Mouse (Mus musculus): ENCODE data around the gene Timm17b. TPM values are rescaled to one million over a fixed set of nuclear protein-coding genes. Genes with fewer than 3 reads are reported as not detected.

The Timm17b gene
- total and polyA plus RNA-seq, 3 experiments, result 107 to 381 TPM; not detected in 1

DNA sequence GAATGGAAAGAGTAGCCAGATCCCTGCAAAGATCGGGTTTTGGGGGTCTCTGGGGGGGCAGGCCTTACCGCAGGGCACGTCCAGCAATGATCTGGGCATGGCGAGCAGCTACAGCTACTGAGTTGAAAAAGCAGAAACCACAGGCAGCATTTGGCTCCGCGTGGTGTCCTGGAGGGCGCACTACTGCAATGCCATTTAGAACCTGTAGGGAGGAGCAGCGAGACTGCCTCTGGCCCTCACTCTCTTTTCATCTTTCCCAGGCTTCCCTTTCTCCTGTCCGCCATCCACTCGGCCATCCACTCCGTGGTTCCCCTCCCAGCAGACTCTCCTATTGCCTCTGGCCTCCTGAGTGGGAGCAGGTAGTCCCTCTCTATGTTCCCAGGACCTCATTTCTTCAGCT lies 37.7 kb downstream of the Timm17b start:
- Histone ChIP-seq H3K36me3 (ENCODE audit: control insufficient read depth in 1 of 2, insufficient read depth in 2 of 2, low read length in 2 of 2) (no peaks in the 10 kb centered on the region), H3K9me3 (replicated peaks; ENCODE audit: insufficient read depth, low read length) (no peaks in the 10 kb centered on the region)

GRCm38 (mm10) chrX:7937667-7938066 lies 38.5 kb downstream of the Timm17b start:
- TF ChIP-seq POLR2A (IDR thresholded peaks at IDR 0.05; ENCODE audit: control insufficient read depth in 1 of 2, insufficient read depth in 1 of 2, low read depth in 1 of 2, low read length in 2 of 2, poor library complexity in 1 of 2), result no peak
- TF ChIP-seq MXI1 (IDR thresholded peaks at IDR 0.05; ENCODE audit: low read depth, low read length), result no peak
- no peak for TF ChIP-seq EP300 (IDR thresholded peaks at IDR 0.05; ENCODE audit: low read depth in 1 of 2, low read length in 2 of 2)
- TF ChIP-seq TAL1 (IDR thresholded peaks at IDR 0.05; ENCODE audit: low read length), result no peak
- TF ChIP-seq CHD1 (IDR thresholded peaks at IDR 0.05; ENCODE audit: low read depth, low read length), result no peak
- no peak for TF ChIP-seq ZC3H11A (IDR thresholded peaks at IDR 0.05; ENCODE audit: low read depth, low read length)
- TF ChIP-seq ZKSCAN1 (IDR thresholded peaks at IDR 0.05; ENCODE audit: low read depth, low read length), result no peak
- TF ChIP-seq CTCF (IDR thresholded peaks at IDR 0.05 in 2 of 3, conservative IDR thresholded peaks at IDR 0.05 in 1 of 3; ENCODE audit: control insufficient read depth in 1 of 3, insufficient read depth in 1 of 3, low read depth in 2 of 3, low read length in 3 of 3, poor library complexity in 1 of 3, severe bottlenecking in 1 of 3), result no peak
- no peak for TF ChIP-seq SMC3 (IDR thresholded peaks at IDR 0.05; ENCODE audit: low read depth, low read length)
- no peak for TF ChIP-seq ZNF384 (IDR thresholded peaks at IDR 0.05; ENCODE audit: low read depth, low read length)
- TF ChIP-seq GATA1 (IDR thresholded peaks at IDR 0.05; ENCODE audit: low read depth, low read length), result no peak
- no peak for TF ChIP-seq MEF2A (IDR thresholded peaks at IDR 0.05; ENCODE audit: extremely low read depth, insufficient replicate concordance, low read depth, low read length, poor library complexity, severe bottlenecking)
- TF ChIP-seq MYB (IDR thresholded peaks at IDR 0.05; ENCODE audit: low read depth, low read length), result no peak
- TF ChIP-seq UBTF (IDR thresholded peaks at IDR 0.05; ENCODE audit: borderline replicate concordance, insufficient read depth, low read depth, low read length), result no peak
- TF ChIP-seq MAFK (IDR thresholded peaks at IDR 0.05; ENCODE audit: borderline replicate concordance, low read depth, low read length), result no peak
- TF ChIP-seq NRF1 (IDR thresholded peaks at IDR 0.05; ENCODE audit: insufficient read depth, low read depth, low read length, poor library complexity, severe bottlenecking), result no peak
- TF ChIP-seq POLR2AphosphoS2 (IDR thresholded peaks at IDR 0.05; ENCODE audit: low read length), result no peak
- no peak for TF ChIP-seq BHLHE40 (IDR thresholded peaks at IDR 0.05; ENCODE audit: borderline replicate concordance, low read depth, low read length)
- no peaks in the 10 kb centered on the region for H3K79me2 ChIP-seq (ENCODE audit: control insufficient read depth, insufficient read depth, low read length, poor library complexity)

More for the DNA sequence above, 37.7 kb downstream of the Timm17b start:
- Histone ChIP-seq H3K79me2 (ENCODE audit: control insufficient read depth, insufficient read depth, low read length, poor library complexity) (no peaks in the 10 kb centered on the region), H3K4me3 (ENCODE audit: control insufficient read depth in 1 of 2, insufficient read depth in 1 of 2, low read depth in 2 of 2, low read length in 2 of 2) (no peak overlapping the region), H3K27me3 (ENCODE audit: control insufficient read depth in 1 of 2, insufficient read depth in 2 of 2, low read length in 2 of 2) (no peaks in the 10 kb centered on the region), H3K27ac (ENCODE audit: control insufficient read depth, low read depth, low read length) (no peak overlapping the region), H3K4me1 (ENCODE audit: control insufficient read depth in 1 of 2, insufficient read depth in 2 of 2, low read length in 2 of 2) (no peaks in the 10 kb centered on the region), H3K9ac (ENCODE audit: control insufficient read depth, low read depth, low read length, poor library complexity, severe bottlenecking) (no peak overlapping the region)
- TF ChIP-seq ELF1 (IDR thresholded peaks at IDR 0.05; ENCODE audit: low read depth, low read length) (no peak), JUND (IDR thresholded peaks at IDR 0.05; ENCODE audit: low read depth, low read length) (no peak), NELFE (IDR thresholded peaks at IDR 0.05; ENCODE audit: low read depth, low read length) (no peak), POLR2A (IDR thresholded peaks at IDR 0.05; ENCODE audit: control insufficient read depth in 1 of 2, insufficient read depth in 1 of 2, low read depth in 1 of 2, low read length in 2 of 2, poor library complexity in 1 of 2) (no peak), TAL1 (IDR thresholded peaks at IDR 0.05; ENCODE audit: low read length) (no peak), GABPA (IDR thresholded peaks at IDR 0.05; ENCODE audit: low read depth, low read length) (no peak), MAZ (IDR thresholded peaks at IDR 0.05; ENCODE audit: low read depth, low read length) (no peak), GATA1 (IDR thresholded peaks at IDR 0.05; ENCODE audit: low read depth, low read length) (no peak), MAFK (IDR thresholded peaks at IDR 0.05; ENCODE audit: borderline replicate concordance, low read depth, low read length) (no peak), UBTF (IDR thresholded peaks at IDR 0.05; ENCODE audit: borderline replicate concordance, insufficient read depth, low read depth, low read length) (no peak), CTCF (IDR thresholded peaks at IDR 0.05 in 2 of 3, conservative IDR thresholded peaks at IDR 0.05 in 1 of 3; ENCODE audit: control insufficient read depth in 1 of 3, insufficient read depth in 1 of 3, low read depth in 2 of 3, low read length in 3 of 3, poor library complexity in 1 of 3, severe bottlenecking in 1 of 3) (peak; percentile 28 to 44 (median 42); a peak in 5 of 6 replicates), RCOR1 (IDR thresholded peaks at IDR 0.05; ENCODE audit: low read depth, low read length) (no peak), SMC3 (IDR thresholded peaks at IDR 0.05; ENCODE audit: low read depth, low read length) (peak; percentile 27), RAD21 (IDR thresholded peaks at IDR 0.05; ENCODE audit: low read depth, low read length) (no peak; the same call in 1 of the 2 replicates), CHD1 (IDR thresholded peaks at IDR 0.05; ENCODE audit: low read depth, low read length) (no peak), MXI1 (IDR thresholded peaks at IDR 0.05; ENCODE audit: low read depth, low read length) (no peak), TBP (IDR thresholded peaks at IDR 0.05; ENCODE audit: low read depth, low read length) (no peak)
- DNase-seq (ENCODE audit: low read depth, low spot score), result peak; percentile 44

More at GRCm38 (mm10) chrX:7937667-7938066, 38.5 kb downstream of the Timm17b start:
- Histone ChIP-seq H3K9ac (ENCODE audit: control insufficient read depth, low read depth, low read length, poor library complexity, severe bottlenecking) (no peak overlapping the region), H3K4me3 (ENCODE audit: control insufficient read depth in 1 of 2, insufficient read depth in 1 of 2, low read depth in 2 of 2, low read length in 2 of 2) (no peak overlapping the region), H3K27me3 (ENCODE audit: control insufficient read depth in 1 of 2, insufficient read depth in 2 of 2, low read length in 2 of 2) (no peaks in the 10 kb centered on the region), H3K4me1 (ENCODE audit: control insufficient read depth in 1 of 2, insufficient read depth in 2 of 2, low read length in 2 of 2) (no peaks in the 10 kb centered on the region), H3K9me3 (replicated peaks; ENCODE audit: insufficient read depth, low read length) (no peaks in the 10 kb centered on the region), H3K27ac (ENCODE audit: control insufficient read depth, low read depth, low read length) (no peak overlapping the region), H3K36me3 (ENCODE audit: control insufficient read depth in 1 of 2, insufficient read depth in 2 of 2, low read length in 2 of 2) (no peaks in the 10 kb centered on the region)
- no peak for DNase-seq (ENCODE audit: low read depth, low spot score)
